18 mouse cellular contexts compared by ENCODE assay signal in genomic region chr8:61285896-61286295, GRCm38 (mm10).
DNase-seq lines count a peak whose midpoint lies in the region; ATAC-seq and TF ChIP-seq lines count a peak whose summit lies in the region.
"Had no signal": no experiment of that assay in that cellular context is flagged by ENCODE, and none has a peak within 500 bp of the region (broad histone marks: within the 10 kb centered on the region; RNA-seq: fewer than 3 reads in every experiment).

No protein-coding gene starts in this region.

- H3K36me3 ChIP-seq in hindbrain, embryonic 10.5 days, result no peaks in the 10 kb centered on the region
- H3K36me3 ChIP-seq in hindbrain, embryonic 14.5 days (replicated peaks; ENCODE audit: control insufficient read depth, insufficient read depth), result no peaks in the 10 kb centered on the region
- no peaks in the 10 kb centered on the region for H3K36me3 ChIP-seq in kidney, postnatal 0 days (ENCODE audit: insufficient read depth, low read length)
- H3K36me3 ChIP-seq in embryonic facial prominence, embryonic 13.5 days, result no peaks in the 10 kb centered on the region
- H3K36me3 ChIP-seq: G1E; hindbrain, embryonic 12.5 days had no signal

- H3K9ac ChIP-seq in hindbrain, embryonic 14.5 days, result no peak overlapping the region
- no peak overlapping the region for H3K9ac ChIP-seq in kidney, postnatal 0 days (ENCODE audit: low read depth, low read length)
- H3K9ac ChIP-seq in embryonic facial prominence, embryonic 13.5 days, result 0 out of 2 replicates have a peak overlapping the region, but pooled peaks have one; percentile 6
- H3K9ac ChIP-seq: hindbrain, embryonic 12.5 days; liver, embryonic 14.5 days had no signal

- no peaks in the 10 kb centered on the region for H3K27me3 ChIP-seq in hindbrain, embryonic 10.5 days (ENCODE audit: insufficient read depth, poor library complexity, severe bottlenecking)
- H3K27me3 ChIP-seq in hindbrain, embryonic 14.5 days (ENCODE audit: control insufficient read depth, insufficient read depth, low read length), result no peaks in the 10 kb centered on the region
- no peaks in the 10 kb centered on the region for H3K27me3 ChIP-seq in kidney, postnatal 0 days (ENCODE audit: insufficient read depth, low read length)
- H3K27me3 ChIP-seq in embryonic facial prominence, embryonic 13.5 days, result no peaks in the 10 kb centered on the region
- no peaks in the 10 kb centered on the region for H3K27me3 ChIP-seq in cerebellum, adult 2 months (ENCODE audit: control insufficient read depth, insufficient read depth, low read length)
- H3K27me3 ChIP-seq: hindbrain, embryonic 12.5 days had no signal

- no peak for TF ChIP-seq CTCF in kidney, postnatal 0 days (IDR thresholded peaks at IDR 0.05; ENCODE audit: low read depth)
- no peak for TF ChIP-seq CTCF in cerebellum, adult 2 months (IDR thresholded peaks at IDR 0.05; ENCODE audit: borderline replicate concordance, insufficient read depth, low read depth, low read length)

- ATAC-seq in hindbrain, embryonic 14.5 days (ENCODE audit: low FRiP score), result no peak
- ATAC-seq in kidney, postnatal 0 days (replicated peaks; ENCODE audit: low FRiP score, low read depth), result no peak
- no peak for ATAC-seq in embryonic facial prominence, embryonic 13.5 days (ENCODE audit: insufficient number of reproducible peaks, insufficient read depth, low FRiP score, low TSS enrichment, low read depth)
- ATAC-seq: CD4-positive, CD25-positive, alpha-beta regulatory T cell, adult 4 months; inflammation-experienced regulatory T-cells, adult 6 months had no signal

- TF ChIP-seq POLR2A in cerebellum, adult 2 months (IDR thresholded peaks at IDR 0.05; ENCODE audit: borderline replicate concordance, insufficient read depth, low read length), result no peak

- H3K4me1 ChIP-seq in hindbrain, embryonic 10.5 days (replicated peaks), result peaks cover 65% of the 10 kb centered on the region
- H3K4me1 ChIP-seq in hindbrain, embryonic 14.5 days (replicated peaks; ENCODE audit: control insufficient read depth, insufficient read depth, low read length), result peaks cover 28% of the 10 kb centered on the region
- peaks cover 59% of the 10 kb centered on the region for H3K4me1 ChIP-seq in kidney, postnatal 0 days (replicated peaks; ENCODE audit: insufficient read depth, low read length)
- H3K4me1 ChIP-seq in embryonic facial prominence, embryonic 13.5 days, result peaks cover 81% of the 10 kb centered on the region
- no peaks in the 10 kb centered on the region for H3K4me1 ChIP-seq in cerebellum, adult 2 months (ENCODE audit: control insufficient read depth, insufficient read depth, low read length)

- H3K9me3 ChIP-seq in hindbrain, embryonic 10.5 days, result no peaks in the 10 kb centered on the region
- no peaks in the 10 kb centered on the region for H3K9me3 ChIP-seq in hindbrain, embryonic 14.5 days (ENCODE audit: control insufficient read depth, low read length)
- no peaks in the 10 kb centered on the region for H3K9me3 ChIP-seq in kidney, postnatal 0 days (replicated peaks; ENCODE audit: low read length)
- H3K9me3 ChIP-seq in embryonic facial prominence, embryonic 13.5 days, result no peaks in the 10 kb centered on the region
- H3K9me3 ChIP-seq: G1E; hindbrain, embryonic 12.5 days had no signal

- H3K27ac ChIP-seq in hindbrain, embryonic 10.5 days, result 0 out of 2 replicates have a peak overlapping the region, but pooled peaks have one; percentile 5
- no peak overlapping the region for H3K27ac ChIP-seq in hindbrain, embryonic 14.5 days
- H3K27ac ChIP-seq in kidney, postnatal 0 days, result no peak overlapping the region
- H3K27ac ChIP-seq in embryonic facial prominence, embryonic 13.5 days, result peak overlapping the region; percentile 89
- H3K27ac ChIP-seq in cerebellum, adult 2 months (ENCODE audit: insufficient read depth, low read length), result no peak overlapping the region
- H3K27ac ChIP-seq: hindbrain, embryonic 12.5 days; layer of hippocampus, adult 2 months; liver, embryonic 14.5 days had no signal

- H3K4me2 ChIP-seq in hindbrain, embryonic 14.5 days (replicated peaks), result no peak overlapping the region
- H3K4me2 ChIP-seq in kidney, postnatal 0 days (ENCODE audit: low read length), result 0 out of 2 replicates have a peak overlapping the region, but pooled peaks have one; percentile 25
- H3K4me2 ChIP-seq in embryonic facial prominence, embryonic 13.5 days, result peak overlapping the region; percentile 47
- H3K4me2 ChIP-seq: heart, embryonic 11.5 days; midbrain, embryonic 11.5 days had no signal

- WGBS in hindbrain, embryonic 10.5 days, result 72% methylated on average over 7 of the region's 7 CpGs
- WGBS in hindbrain, embryonic 14.5 days, result 83% methylated on average over 7 of the region's 7 CpGs
- 23% methylated on average over 7 of the region's 7 CpGs for WGBS in kidney, postnatal 0 days
- 9% methylated on average over 7 of the region's 7 CpGs for WGBS in embryonic facial prominence, embryonic 13.5 days
- 87% methylated on average over 7 of the region's 7 CpGs for WGBS in cerebellum, adult 2 months

- no peak for DNase-seq in hindbrain, embryonic 10.5 days (ENCODE audit: low spot score)
- no peak for DNase-seq in hindbrain, embryonic 14.5 days (ENCODE audit: low spot score)
- DNase-seq in kidney, postnatal 0 days (ENCODE audit: low spot score), result no peak
- DNase-seq in kidney, adult 8-10 months, result no peak
- DNase-seq in cerebellum, postnatal 14 days, result no peak
- DNase-seq in cerebellum, adult 2 months, result no peak
- DNase-seq: cerebellum, adult 18-20 months; heart, postnatal 10 days; right cerebral cortex, postnatal 25 days had no signal

- H3K4me3 ChIP-seq in hindbrain, embryonic 10.5 days, result no peak overlapping the region
- H3K4me3 ChIP-seq in hindbrain, embryonic 14.5 days (replicated peaks; ENCODE audit: low read length), result no peak overlapping the region
- H3K4me3 ChIP-seq in kidney, postnatal 0 days (replicated peaks; ENCODE audit: low read depth, low read length), result no peak overlapping the region
- H3K4me3 ChIP-seq in embryonic facial prominence, embryonic 13.5 days, result no peak overlapping the region
- H3K4me3 ChIP-seq in cerebellum, adult 2 months (replicated peaks; ENCODE audit: insufficient read depth, low read depth, low read length), result no peak overlapping the region
- H3K4me3 ChIP-seq: hindbrain, embryonic 12.5 days; layer of hippocampus, adult 2 months had no signal

Comparison
In these comparisons a context has a peak if more than half of its experiments do, and no peak if none do; other contexts are left out.
1. H3K27ac ChIP-seq: peak in hindbrain, embryonic 10.5 days (single experiment) and embryonic facial prominence, embryonic 13.5 days (single experiment); none in hindbrain, embryonic 14.5 days (single experiment), kidney, postnatal 0 days (single experiment) and cerebellum, adult 2 months (single experiment).